Mouse (Mus musculus): ENCODE measurements around the gene Tenm2. TPM values are rescaled to one million over a fixed set of nuclear protein-coding genes. Genes with fewer than 3 reads are reported as not detected.

The Tenm2 gene
- total and polyA plus RNA-seq, 3 experiments, result 0.08 to 0.14 (median 0.12) TPM

DNA sequence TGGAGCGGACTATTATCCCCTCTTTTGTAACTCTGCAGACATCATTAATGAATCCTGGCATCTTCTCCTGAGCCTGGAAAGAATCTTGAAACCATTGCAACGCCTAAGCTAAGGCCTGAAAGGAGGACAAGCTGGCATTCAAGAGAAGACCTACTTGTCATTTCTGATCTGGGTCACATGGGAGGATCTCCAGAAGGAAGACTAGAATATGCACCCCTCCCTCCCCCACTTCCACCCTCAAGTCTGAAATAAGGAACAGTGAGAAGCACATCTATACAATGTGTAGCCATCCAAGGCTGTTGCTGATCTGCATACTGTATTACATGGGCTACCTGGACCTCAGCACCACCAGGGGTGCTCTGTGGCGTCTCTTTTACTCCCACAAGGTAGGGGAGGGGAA, 1086.7 kb downstream of the Tenm2 start:
- TF ChIP-seq EP300 (IDR thresholded peaks at IDR 0.05; ENCODE audit: insufficient read depth, low read depth, low read length) (no peak), POLR2A (IDR thresholded peaks at IDR 0.05; ENCODE audit: insufficient read depth, low read depth, low read length) (no peak), CTCF (IDR thresholded peaks at IDR 0.05) (no peak)
- H3K27ac ChIP-seq, result no peak overlapping the region
- no peak overlapping the region for H3K9ac ChIP-seq (ENCODE audit: low read depth, low read length)
- H3K4me1 ChIP-seq (ENCODE audit: control insufficient read depth, insufficient read depth, low read length), result peaks cover 2% of the 10 kb centered on the region; the same call in 1 of the 2 replicates
- no peaks in the 10 kb centered on the region for H3K36me3 ChIP-seq (ENCODE audit: control insufficient read depth, insufficient read depth, low read length)
- no peak for DNase-seq
- H3K79me2 ChIP-seq (replicated peaks; ENCODE audit: control insufficient read depth, insufficient read depth, low read length), result no peaks in the 10 kb centered on the region
- H3K4me3 ChIP-seq, result no peak overlapping the region
- intact Hi-C loops (cut with DNase I), result no loop called here
- H3K27me3 ChIP-seq (ENCODE audit: control insufficient read depth, insufficient read depth, low read length), result no peaks in the 10 kb centered on the region
- 69% methylated on average over 3 of the region's 3 CpGs for WGBS

DNA sequence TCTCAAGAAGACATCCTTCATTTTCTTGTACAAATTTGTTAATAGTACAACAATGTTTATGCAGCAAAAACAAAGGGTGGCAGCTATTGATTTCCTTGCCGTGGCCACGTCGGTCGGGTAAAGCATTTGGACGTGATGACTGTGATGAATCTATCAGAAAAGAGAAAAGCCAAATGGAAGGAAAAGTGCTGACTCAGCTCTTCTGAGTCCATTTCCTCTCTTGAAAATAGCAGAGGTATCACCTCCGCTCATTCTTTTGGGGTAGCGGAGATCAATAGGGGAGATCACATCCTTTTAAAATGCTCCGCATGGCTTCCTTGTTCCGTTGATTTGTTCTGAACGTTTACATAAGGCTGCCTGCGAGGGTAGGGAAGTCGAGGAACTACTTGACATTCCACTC, 1090.7 kb downstream of the Tenm2 start:
- Histone ChIP-seq H3K79me2 (replicated peaks; ENCODE audit: control insufficient read depth, insufficient read depth, low read length) (no peaks in the 10 kb centered on the region), H3K36me3 (ENCODE audit: control insufficient read depth, insufficient read depth, low read length) (no peaks in the 10 kb centered on the region), H3K4me3 (no peak overlapping the region), H3K27me3 (ENCODE audit: control insufficient read depth, insufficient read depth, low read length) (no peaks in the 10 kb centered on the region), H3K27ac (no peak overlapping the region), H3K9ac (ENCODE audit: low read depth, low read length) (no peak overlapping the region), H3K4me1 (ENCODE audit: control insufficient read depth, insufficient read depth, low read length) (no peaks in the 10 kb centered on the region)
- no peak for DNase-seq
- 72% methylated on average over 12 of the region's 12 CpGs for WGBS
- intact Hi-C loops (cut with DNase I), result no loop called here
- no peak for TF ChIP-seq EP300 (IDR thresholded peaks at IDR 0.05; ENCODE audit: insufficient read depth, low read depth, low read length)
- no peak for TF ChIP-seq CTCF (IDR thresholded peaks at IDR 0.05)
- no peak for TF ChIP-seq POLR2A (IDR thresholded peaks at IDR 0.05; ENCODE audit: insufficient read depth, low read depth, low read length)

DNA sequence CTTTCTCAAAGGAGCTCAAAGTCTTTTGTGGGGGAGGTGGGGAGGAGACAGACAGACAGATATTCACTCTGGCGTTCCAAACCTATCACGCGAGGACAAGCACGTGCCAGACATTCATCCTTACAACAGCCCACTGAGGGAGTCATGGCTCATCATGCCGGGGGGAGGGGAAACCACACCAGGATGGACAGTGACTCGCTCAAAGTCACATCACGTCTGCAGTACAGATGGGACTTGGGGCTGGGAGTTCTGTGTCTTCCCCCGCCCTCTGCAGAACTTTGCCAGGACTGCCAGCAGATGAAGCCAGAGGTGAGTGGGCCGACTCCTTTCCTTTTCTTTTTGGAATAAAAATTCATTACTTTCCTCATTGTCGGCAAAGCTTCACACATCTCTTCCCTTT, 1095.4 kb downstream of the Tenm2 start:
- Histone ChIP-seq H3K4me3 (no peak overlapping the region), H3K4me1 (ENCODE audit: control insufficient read depth, insufficient read depth, low read length) (no peaks in the 10 kb centered on the region), H3K27ac (no peak overlapping the region), H3K9ac (ENCODE audit: low read depth, low read length) (no peak overlapping the region), H3K79me2 (replicated peaks; ENCODE audit: control insufficient read depth, insufficient read depth, low read length) (no peaks in the 10 kb centered on the region), H3K36me3 (ENCODE audit: control insufficient read depth, insufficient read depth, low read length) (no peaks in the 10 kb centered on the region), H3K27me3 (ENCODE audit: control insufficient read depth, insufficient read depth, low read length) (no peaks in the 10 kb centered on the region)
- TF ChIP-seq POLR2A (IDR thresholded peaks at IDR 0.05; ENCODE audit: insufficient read depth, low read depth, low read length) (no peak), EP300 (IDR thresholded peaks at IDR 0.05; ENCODE audit: insufficient read depth, low read depth, low read length) (no peak), CTCF (IDR thresholded peaks at IDR 0.05) (no peak)
- WGBS, result 75% methylated on average over 10 of the region's 10 CpGs
- intact Hi-C loops (cut with DNase I), result no loop called here
- no peak for DNase-seq

DNA sequence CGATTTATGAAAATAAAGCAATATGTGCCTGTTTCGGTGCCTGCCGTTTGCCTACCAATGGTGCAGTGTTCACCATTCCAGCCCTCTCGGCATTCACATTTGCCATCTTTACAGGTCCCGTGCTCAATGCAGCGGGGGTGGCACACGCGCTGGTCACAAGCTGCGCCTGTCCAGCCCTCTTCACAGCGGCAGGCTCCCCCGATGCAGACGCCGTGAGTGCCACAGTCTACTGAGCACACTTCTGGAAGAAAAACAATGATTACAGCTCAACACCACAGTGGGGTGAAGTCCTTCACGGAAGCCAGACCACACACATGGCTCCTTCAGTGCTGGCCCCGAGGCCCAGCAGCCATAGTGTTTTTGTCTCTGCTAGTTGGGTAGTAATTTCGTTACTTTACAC, 1096.2 kb downstream of the Tenm2 start:
- 79% methylated on average over 16 of the region's 16 CpGs for WGBS
- H3K4me3 ChIP-seq, result no peak overlapping the region
- no peak for TF ChIP-seq POLR2A (IDR thresholded peaks at IDR 0.05; ENCODE audit: insufficient read depth, low read depth, low read length)
- no peak for TF ChIP-seq EP300 (IDR thresholded peaks at IDR 0.05; ENCODE audit: insufficient read depth, low read depth, low read length)
- no peak for TF ChIP-seq CTCF (IDR thresholded peaks at IDR 0.05)
- no peaks in the 10 kb centered on the region for H3K36me3 ChIP-seq (ENCODE audit: control insufficient read depth, insufficient read depth, low read length)
- H3K9ac ChIP-seq (ENCODE audit: low read depth, low read length), result no peak overlapping the region
- no peaks in the 10 kb centered on the region for H3K79me2 ChIP-seq (replicated peaks; ENCODE audit: control insufficient read depth, insufficient read depth, low read length)
- intact Hi-C loops (cut with DNase I), result no loop called here
- H3K27ac ChIP-seq, result no peak overlapping the region
- H3K4me1 ChIP-seq (ENCODE audit: control insufficient read depth, insufficient read depth, low read length), result no peaks in the 10 kb centered on the region
- H3K27me3 ChIP-seq (ENCODE audit: control insufficient read depth, insufficient read depth, low read length), result no peaks in the 10 kb centered on the region
- DNase-seq, result no peak

DNA sequence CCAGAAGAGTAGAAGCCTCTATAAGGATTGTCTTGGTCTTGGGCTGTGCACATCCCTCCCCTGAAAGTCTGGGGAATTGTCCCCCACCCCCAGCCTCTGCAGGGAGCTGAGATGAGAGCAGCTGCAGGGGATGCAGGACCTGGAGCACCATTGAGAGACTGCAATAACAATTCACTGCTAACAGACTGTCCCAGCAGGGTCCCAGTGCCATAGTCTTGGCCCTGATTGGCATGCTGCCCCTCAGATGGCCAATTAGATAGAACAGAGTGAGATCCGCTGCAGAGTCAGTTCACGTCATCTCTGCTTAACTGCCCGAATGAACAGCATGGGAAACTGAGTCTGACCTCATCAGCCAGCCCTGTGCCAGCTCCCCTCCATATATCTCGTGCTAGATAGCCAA, 1097.9 kb downstream of the Tenm2 start:
- Histone ChIP-seq H3K9ac (ENCODE audit: low read depth, low read length) (no peak overlapping the region), H3K27me3 (ENCODE audit: control insufficient read depth, insufficient read depth, low read length) (no peaks in the 10 kb centered on the region), H3K79me2 (replicated peaks; ENCODE audit: control insufficient read depth, insufficient read depth, low read length) (no peaks in the 10 kb centered on the region), H3K36me3 (ENCODE audit: control insufficient read depth, insufficient read depth, low read length) (no peaks in the 10 kb centered on the region), H3K4me3 (no peak overlapping the region), H3K4me1 (ENCODE audit: control insufficient read depth, insufficient read depth, low read length) (no peaks in the 10 kb centered on the region), H3K27ac (no peak overlapping the region)
- WGBS, result 68% methylated on average over 4 of the region's 4 CpGs
- no peak for TF ChIP-seq POLR2A (IDR thresholded peaks at IDR 0.05; ENCODE audit: insufficient read depth, low read depth, low read length)
- TF ChIP-seq EP300 (IDR thresholded peaks at IDR 0.05; ENCODE audit: insufficient read depth, low read depth, low read length), result no peak
- TF ChIP-seq CTCF (IDR thresholded peaks at IDR 0.05), result no peak
- intact Hi-C loops (cut with DNase I), result no loop called here
- no peak for DNase-seq

DNA sequence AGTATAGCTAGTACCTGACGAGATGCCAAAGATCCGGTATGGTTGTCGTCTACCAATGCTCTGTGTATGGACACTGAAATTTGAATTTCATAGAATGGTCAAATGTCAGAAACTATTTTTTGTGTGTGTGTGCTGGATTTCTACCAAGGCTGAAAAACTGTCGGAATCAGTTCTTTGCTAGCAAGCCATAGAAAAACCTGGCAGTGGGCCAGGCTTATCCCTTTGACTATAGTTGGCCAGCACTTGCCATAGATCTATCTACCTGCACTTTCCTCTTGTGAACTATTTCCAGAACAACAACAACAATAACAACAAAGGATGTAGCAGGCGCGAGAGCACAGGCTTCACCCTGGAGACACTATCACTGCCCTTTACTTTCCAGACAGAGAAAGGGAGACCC, 1098.5 kb downstream of the Tenm2 start:
- H3K27me3 ChIP-seq (ENCODE audit: control insufficient read depth, insufficient read depth, low read length), result no peaks in the 10 kb centered on the region
- no peak overlapping the region for H3K27ac ChIP-seq
- H3K4me1 ChIP-seq (ENCODE audit: control insufficient read depth, insufficient read depth, low read length), result no peaks in the 10 kb centered on the region
- H3K36me3 ChIP-seq (ENCODE audit: control insufficient read depth, insufficient read depth, low read length), result no peaks in the 10 kb centered on the region
- H3K9ac ChIP-seq (ENCODE audit: low read depth, low read length), result no peak overlapping the region
- H3K4me3 ChIP-seq, result no peak overlapping the region
- no peak for DNase-seq
- no peak for TF ChIP-seq POLR2A (IDR thresholded peaks at IDR 0.05; ENCODE audit: insufficient read depth, low read depth, low read length)
- TF ChIP-seq EP300 (IDR thresholded peaks at IDR 0.05; ENCODE audit: insufficient read depth, low read depth, low read length), result no peak
- no peak for TF ChIP-seq CTCF (IDR thresholded peaks at IDR 0.05)
- WGBS, result 75% methylated on average over 6 of the region's 6 CpGs
- no peaks in the 10 kb centered on the region for H3K79me2 ChIP-seq (replicated peaks; ENCODE audit: control insufficient read depth, insufficient read depth, low read length)
- intact Hi-C loops (cut with DNase I), result no loop called here
